Mouse (Mus musculus) MEL (cell line): ENCODE measurements around the gene Tmem255a.

Experiments
- POLR2A ChIP-seq, 2 experiments: IDR thresholded peaks; 2 replicates each; pipeline ENCODE4 v1.6.1; 2011 to 2012; ENCODE audit warnings: low read length in 2 of 2, mild to moderate bottlenecking in 2 of 2, control low read depth in 1 of 2, improper control_type of control experiment in 1 of 2, low read depth in 1 of 2, moderate library complexity in 1 of 2; ENCODE audit not compliant: control insufficient read depth in 1 of 2, insufficient read depth in 1 of 2, poor library complexity in 1 of 2
- UBTF ChIP-seq: IDR thresholded peaks from 2 replicates; pipeline ENCODE4 v1.6.1; 2012; ENCODE audit warnings: low read depth, mild to moderate bottlenecking, inconsistent platforms, low read length, improper control_type of control experiment, moderate library complexity, borderline replicate concordance; ENCODE audit not compliant: insufficient read depth

GRCm38 (mm10) chrX:38166064-38166463 lies 86.2 kb downstream of the Tmem255a start:
- TF ChIP-seq POLR2A (IDR thresholded peaks at IDR 0.05; ENCODE audit: control insufficient read depth in 1 of 2, insufficient read depth in 1 of 2, low read depth in 1 of 2, low read length in 2 of 2, poor library complexity in 1 of 2): no peak
- TF ChIP-seq UBTF: no peak
